Mouse (Mus musculus) bone marrow macrophage, adult 2 months (primary cell): ENCODE results near the gene Samd1.

Experiments used
- CTCF ChIP-seq: IDR thresholded peaks from 2 replicates; pipeline ENCODE4 v1.5.1; 2012; ENCODE audit warnings: low read depth, mild to moderate bottlenecking, low read length, moderate library complexity
- POLR2A ChIP-seq: IDR thresholded peaks from 2 replicates; pipeline ENCODE4 v1.6.1; 2012; ENCODE audit warnings: mild to moderate bottlenecking, low read depth, low read length, borderline replicate concordance

DNA sequence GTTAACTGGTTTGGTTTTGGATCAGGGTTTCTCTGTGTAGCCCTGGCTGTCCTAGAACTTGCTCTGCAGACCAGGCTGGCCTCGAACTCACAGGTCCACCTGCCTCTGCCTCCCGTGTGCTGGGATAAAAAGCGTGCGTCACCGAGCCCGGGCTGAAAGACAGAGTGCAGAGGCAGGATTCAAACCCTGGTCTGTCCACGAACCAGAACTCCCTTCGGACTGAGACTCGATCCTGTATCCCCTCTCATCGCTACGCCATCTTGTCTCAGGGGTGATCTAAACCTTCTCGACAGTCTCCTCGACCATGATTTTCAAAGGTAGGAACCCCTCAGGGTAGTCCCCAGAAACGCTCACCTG is 42.7 kb upstream of the Samd1 start:
- TF ChIP-seq POLR2A (no peak), CTCF (no peak)
